Mouse (Mus musculus): ENCODE results near the gene Hsd17b6. TPM values are rescaled to one million over a fixed set of nuclear protein-coding genes. Genes with fewer than 3 reads are reported as not detected.

Gene Hsd17b6
- polyA plus RNA-seq, 2 experiments: not detected

DNA sequence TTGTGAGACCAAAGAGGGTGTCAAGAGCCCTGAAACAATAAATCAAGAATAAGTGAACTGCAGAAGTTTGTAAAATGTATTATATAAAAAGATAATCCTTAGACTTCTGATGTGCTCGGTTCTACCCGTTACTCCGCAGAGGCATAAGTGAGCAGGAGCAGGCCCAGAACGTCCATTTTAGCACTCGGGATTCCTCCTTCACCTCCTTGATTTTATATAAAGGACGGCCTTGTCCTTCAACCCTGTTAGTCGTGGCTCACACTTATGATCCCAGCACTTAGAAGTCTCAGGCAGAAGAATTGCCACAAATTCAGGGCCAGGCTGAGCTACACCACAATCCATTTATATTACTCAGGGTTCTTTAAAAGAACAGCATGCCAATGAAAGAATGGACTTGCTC lies 22.5 kb upstream of the Hsd17b6 start:
- H3K4me2 ChIP-seq (replicated peaks; ENCODE audit: low read depth, low read length, severe bottlenecking): no peak overlapping the region
- WGBS: 89% methylated on average over 7 of the region's 7 CpGs
- TF ChIP-seq POLR2A (IDR thresholded peaks at IDR 0.05; ENCODE audit: borderline replicate concordance, extremely low read depth, insufficient read depth, insufficient read length): no peak

GRCm38 (mm10) chr10:128023496-128023895 lies 16.1 kb upstream of the Hsd17b6 start:
- Histone ChIP-seq H3K9me3 (ENCODE audit: control insufficient read depth, low read length) (no peaks in the 10 kb centered on the region), H3K36me3 (ENCODE audit: control insufficient read depth, insufficient read depth, low read length) (peaks cover 66% of the 10 kb centered on the region), H3K9ac (ENCODE audit: low read depth, low read length, severe bottlenecking) (no peak overlapping the region), H3K4me1 (ENCODE audit: control insufficient read depth, insufficient read depth, low read length) (no peaks in the 10 kb centered on the region), H3K4me3 (replicated peaks; ENCODE audit: low read length) (no peak overlapping the region), H3K27ac (replicated peaks; ENCODE audit: low read depth, low read length) (no peak overlapping the region), H3K4me2 (replicated peaks; ENCODE audit: low read depth, low read length, severe bottlenecking) (no peak overlapping the region), H3K27me3 (ENCODE audit: control insufficient read depth, insufficient read depth, low read length) (no peaks in the 10 kb centered on the region)
- TF ChIP-seq POLR2A (IDR thresholded peaks at IDR 0.05; ENCODE audit: borderline replicate concordance, extremely low read depth, insufficient read depth, insufficient read length): no peak
- ATAC-seq (ENCODE audit: low FRiP score, low read depth): no peak
- WGBS: 94% methylated on average over 10 of the region's 10 CpGs
- no peak for DNase-seq (ENCODE audit: low spot score)

More for the DNA sequence above, 22.5 kb upstream of the Hsd17b6 start:
- Histone ChIP-seq H3K27ac (replicated peaks; ENCODE audit: low read depth, low read length) (no peak overlapping the region), H3K9me3 (ENCODE audit: control insufficient read depth, low read length) (no peaks in the 10 kb centered on the region), H3K27me3 (ENCODE audit: control insufficient read depth, insufficient read depth, low read length) (no peaks in the 10 kb centered on the region), H3K4me1 (ENCODE audit: control insufficient read depth, insufficient read depth, low read length) (peaks cover 5% of the 10 kb centered on the region), H3K36me3 (ENCODE audit: control insufficient read depth, insufficient read depth, low read length) (peaks cover 57% of the 10 kb centered on the region), H3K4me3 (replicated peaks; ENCODE audit: low read length) (no peak overlapping the region), H3K9ac (ENCODE audit: low read depth, low read length, severe bottlenecking) (no peak overlapping the region)
- DNase-seq (ENCODE audit: low spot score) (no peak), ATAC-seq (ENCODE audit: low FRiP score, low read depth) (no peak)

GRCm38 (mm10) chr10:128022196-128022595 lies 14.8 kb upstream of the Hsd17b6 start:
- 95% methylated on average over 5 of the region's 5 CpGs for WGBS

DNA sequence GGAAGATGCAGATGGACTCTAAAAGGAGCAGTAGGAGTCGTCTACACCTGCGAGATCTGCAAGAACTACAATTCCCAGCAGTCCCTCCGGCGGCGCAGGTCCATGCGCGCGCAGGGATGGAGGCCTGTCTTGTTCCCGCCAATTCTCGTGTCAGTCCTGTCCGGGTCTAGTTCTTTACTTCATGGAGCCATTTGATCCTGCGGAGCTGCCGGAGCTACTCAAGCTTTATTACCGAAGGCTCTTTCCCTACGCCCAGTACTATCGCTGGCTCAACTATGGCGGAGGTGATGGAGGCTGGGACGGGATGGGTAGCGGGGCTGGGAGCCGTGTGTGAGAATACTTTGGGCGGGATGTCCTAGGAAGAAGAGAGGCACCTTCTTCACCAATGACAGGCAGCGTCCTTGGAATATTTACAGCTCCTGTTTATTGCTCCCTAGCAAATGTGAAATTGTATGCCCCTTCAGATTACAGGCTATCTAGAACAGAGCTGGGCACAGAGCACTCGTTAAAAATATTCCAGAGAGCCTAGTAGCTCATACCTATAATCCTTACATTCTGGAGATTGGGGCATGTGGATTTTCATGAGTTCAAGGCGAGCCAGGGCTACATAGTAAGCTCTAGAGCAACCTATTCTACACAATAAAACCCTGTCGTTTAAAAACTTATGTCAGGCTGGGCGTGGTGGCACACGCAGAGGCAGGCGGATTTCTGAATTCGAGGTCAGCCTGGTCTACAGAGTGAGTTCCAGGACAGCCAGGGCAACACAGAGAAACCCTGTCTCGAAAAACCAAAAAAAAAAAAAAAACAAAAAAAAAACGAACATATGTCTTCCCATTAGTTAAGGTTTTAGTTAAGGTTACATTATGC lies 7.9 kb upstream of the Hsd17b6 start, which contains the start of gene Prim1:
Prim1 (plus strand) TSS at position 101 of the 867 bp plus-strand sequence.
- Histone ChIP-seq H3K9ac (ENCODE audit: low read depth, low read length, severe bottlenecking) (peak within 1 kb of the TSS; percentile 67), H3K4me2 (replicated peaks; ENCODE audit: low read depth, low read length, severe bottlenecking) (peak within 1 kb of the TSS; percentile 55), H3K9me3 (ENCODE audit: control insufficient read depth, low read length) (no peaks in the 10 kb centered on the region), H3K36me3 (ENCODE audit: control insufficient read depth, insufficient read depth, low read length) (peaks cover 14% of the 10 kb centered on the region; the same call in 1 of the 2 replicates), H3K4me3 (replicated peaks; ENCODE audit: low read length) (peak within 1 kb of the TSS; percentile 60), H3K27ac (replicated peaks; ENCODE audit: low read depth, low read length) (peak within 1 kb of the TSS; percentile 76), H3K4me1 (ENCODE audit: control insufficient read depth, insufficient read depth, low read length) (no peaks in the 10 kb centered on the region), H3K27me3 (ENCODE audit: control insufficient read depth, insufficient read depth, low read length) (no peaks in the 10 kb centered on the region)
- DNase-seq (ENCODE audit: low spot score): peak; percentile 80
- peak; percentile 94 for ATAC-seq (ENCODE audit: low FRiP score, low read depth)
- WGBS: 6% methylated on average over 31 of the region's 31 CpGs
- TF ChIP-seq POLR2A (IDR thresholded peaks at IDR 0.05; ENCODE audit: borderline replicate concordance, extremely low read depth, insufficient read depth, insufficient read length): 0 out of 2 replicates have a peak, but pooled peaks have one; percentile 15

More at GRCm38 (mm10) chr10:128022196-128022595, 14.8 kb upstream of the Hsd17b6 start:
- no peak for ATAC-seq (ENCODE audit: low FRiP score, low read depth)
- Histone ChIP-seq H3K36me3 (ENCODE audit: control insufficient read depth, insufficient read depth, low read length) (peaks cover 64% of the 10 kb centered on the region), H3K27me3 (ENCODE audit: control insufficient read depth, insufficient read depth, low read length) (no peaks in the 10 kb centered on the region), H3K4me1 (ENCODE audit: control insufficient read depth, insufficient read depth, low read length) (no peaks in the 10 kb centered on the region), H3K4me2 (replicated peaks; ENCODE audit: low read depth, low read length, severe bottlenecking) (no peak overlapping the region), H3K27ac (replicated peaks; ENCODE audit: low read depth, low read length) (no peak overlapping the region), H3K9ac (ENCODE audit: low read depth, low read length, severe bottlenecking) (no peak overlapping the region), H3K4me3 (replicated peaks; ENCODE audit: low read length) (no peak overlapping the region), H3K9me3 (ENCODE audit: control insufficient read depth, low read length) (no peaks in the 10 kb centered on the region)
- TF ChIP-seq POLR2A (IDR thresholded peaks at IDR 0.05; ENCODE audit: borderline replicate concordance, extremely low read depth, insufficient read depth, insufficient read length): no peak
- DNase-seq (ENCODE audit: low spot score): no peak

DNA sequence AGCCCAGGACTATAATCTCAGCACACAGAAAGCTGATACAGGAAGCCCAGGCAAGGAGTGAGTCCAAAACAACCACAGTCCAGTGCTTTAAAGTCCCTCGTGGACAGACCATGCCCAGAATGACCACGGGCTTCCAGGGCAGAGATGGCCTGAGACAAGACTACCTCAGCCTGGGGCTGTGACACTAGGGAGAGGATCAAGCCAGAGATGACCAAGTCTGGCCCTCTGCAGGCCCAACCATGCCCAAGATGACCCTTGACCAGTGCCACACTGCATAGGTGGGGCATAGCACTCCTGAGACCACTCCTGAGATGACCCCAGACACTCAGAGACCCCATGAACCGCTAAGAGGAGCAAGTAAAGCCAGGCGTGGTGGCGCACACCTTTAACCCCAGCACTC lies 2.3 kb upstream of the Hsd17b6 start:
- H3K36me3 ChIP-seq (ENCODE audit: control insufficient read depth, insufficient read depth, low read length): no peaks in the 10 kb centered on the region
- H3K9ac ChIP-seq (ENCODE audit: low read depth, low read length, severe bottlenecking): no peak overlapping the region
- no peak for ATAC-seq (ENCODE audit: low FRiP score, low read depth)
- WGBS: 79% methylated on average over 5 of the region's 5 CpGs
- H3K27ac ChIP-seq (replicated peaks; ENCODE audit: low read depth, low read length): no peak overlapping the region
- no peak for DNase-seq (ENCODE audit: low spot score)
- no peaks in the 10 kb centered on the region for H3K27me3 ChIP-seq (ENCODE audit: control insufficient read depth, insufficient read depth, low read length)
- no peak overlapping the region for H3K4me2 ChIP-seq (replicated peaks; ENCODE audit: low read depth, low read length, severe bottlenecking)
- H3K4me3 ChIP-seq (replicated peaks; ENCODE audit: low read length): no peak overlapping the region
- no peaks in the 10 kb centered on the region for H3K9me3 ChIP-seq (ENCODE audit: control insufficient read depth, low read length)
- H3K4me1 ChIP-seq (ENCODE audit: control insufficient read depth, insufficient read depth, low read length): no peaks in the 10 kb centered on the region
- TF ChIP-seq POLR2A (IDR thresholded peaks at IDR 0.05; ENCODE audit: borderline replicate concordance, extremely low read depth, insufficient read depth, insufficient read length): no peak

All from limb, embryonic 14.5 days (tissue).